In genomic region chr10:23786040-23786439, GRCm38 (mm10) we compare ENCODE assay signal across 8 mouse cellular contexts. TPM values are rescaled to one million over a fixed set of nuclear protein-coding genes. Genes with fewer than 3 reads are reported as not detected.
DNase-seq lines count a peak whose midpoint lies in the region; ATAC-seq lines count a peak whose summit lies in the region.

No protein-coding gene starts in this region.

- H3K27ac ChIP-seq in forebrain, embryonic 12.5 days, result no peak overlapping the region
- peak overlapping the region; percentile 90 for H3K27ac ChIP-seq in liver, embryonic 12.5 days

- peaks cover 36% of the 10 kb centered on the region for H3K36me3 ChIP-seq in forebrain, embryonic 12.5 days (replicated peaks)
- peaks cover 40% of the 10 kb centered on the region for H3K36me3 ChIP-seq in liver, embryonic 12.5 days

- ATAC-seq in forebrain, embryonic 12.5 days (ENCODE audit: low FRiP score), result no peak
- no peak for ATAC-seq in liver, embryonic 12.5 days

- DNase-seq in 3T3-L1 (ENCODE audit: low read depth, low spot score) (peak; percentile 17), 416B (ENCODE audit: low read depth) (peak; percentile 42)
- no peak for DNase-seq in adrenal gland, postnatal 25 days
- no peak for DNase-seq in yolk sac, embryonic 10.5 days (ENCODE audit: low spot score)
- DNase-seq in spleen, adult 18-20 months, result no peak
- DNase-seq in spleen, adult 12 weeks (ENCODE audit: low spot score), result no peak

- H3K4me1 ChIP-seq in forebrain, embryonic 12.5 days, result peaks cover 20% of the 10 kb centered on the region
- H3K4me1 ChIP-seq in liver, embryonic 12.5 days, result peaks cover 59% of the 10 kb centered on the region

- H3K9ac ChIP-seq in forebrain, embryonic 12.5 days, result peak overlapping the region; percentile 88
- peak overlapping the region; percentile 86 for H3K9ac ChIP-seq in liver, embryonic 12.5 days

- peak overlapping the region; percentile 85 for H3K4me3 ChIP-seq in forebrain, embryonic 12.5 days (replicated peaks)
- peak overlapping the region; percentile 77 for H3K4me3 ChIP-seq in liver, embryonic 12.5 days

- H3K9me3 ChIP-seq in forebrain, embryonic 12.5 days, result no peaks in the 10 kb centered on the region
- H3K9me3 ChIP-seq in liver, embryonic 12.5 days (replicated peaks), result no peaks in the 10 kb centered on the region

- H3K27me3 ChIP-seq in forebrain, embryonic 12.5 days, result no peaks in the 10 kb centered on the region
- no peaks in the 10 kb centered on the region for H3K27me3 ChIP-seq in liver, embryonic 12.5 days (replicated peaks)

- H3K4me2 ChIP-seq in forebrain, embryonic 12.5 days, result peak overlapping the region; percentile 92
- H3K4me2 ChIP-seq in liver, embryonic 12.5 days, result peak overlapping the region; percentile 76

- under 1% methylated on average over 4 of the region's 4 CpGs for WGBS in forebrain, embryonic 12.5 days
- 0% methylated on average over 4 of the region's 4 CpGs for WGBS in liver, embryonic 12.5 days (ENCODE audit: insufficient replicate concordance)

RNA-seq across cellular contexts. Expression of gene Rps12, which starts 1.0 kb away (rescaled TPM):
- polyA plus RNA-seq in forebrain, embryonic 12.5 days (2016; fragmentation: Nextera tagmentation; extraction: Ambion mirVana), result 117 and 131 TPM in 2 replicates
- 192 and 199 TPM in 2 replicates for polyA plus RNA-seq in liver, embryonic 12.5 days (2016; fragmentation: Nextera tagmentation; extraction: Ambion mirVana)
- total RNA-seq in adrenal gland, postnatal 25 days (2021), result 408 and 443 TPM in 2 replicates

RNA-seq across cellular contexts. Expression of gene Slc18b1, which starts 10.7 kb away (rescaled TPM):
- 16.6 and 17.2 TPM in 2 replicates for polyA plus RNA-seq in forebrain, embryonic 12.5 days (2016; fragmentation: Nextera tagmentation; extraction: Ambion mirVana)
- polyA plus RNA-seq in liver, embryonic 12.5 days (2016; fragmentation: Nextera tagmentation; extraction: Ambion mirVana), result 2.6 and 3.4 TPM in 2 replicates
- total RNA-seq in adrenal gland, postnatal 25 days (2021), result 27.7 and 31.4 TPM in 2 replicates

Comparison
In these comparisons a context has a peak if more than half of its experiments do, and no peak if none do; other contexts are left out.
1. DNase-seq: peak in 3T3-L1 (single experiment) and 416B (single experiment); none in adrenal gland, postnatal 25 days (single experiment), yolk sac, embryonic 10.5 days (single experiment), spleen, adult 18-20 months (0 of 2) and spleen, adult 12 weeks (single experiment).